Mouse (Mus musculus) stomach, embryonic 15.5 days (tissue): ENCODE results near the gene Drd2. TPM values are rescaled to one million over a fixed set of nuclear protein-coding genes. Genes with fewer than 3 reads are reported as not detected.

Experiments used
- ATAC-seq: fragments of 200-750 bp; cut with Nextera tagmentation; 2 replicates; pipeline ENCODE4 v1.8.0; 2017; ENCODE audit warnings: low read depth, moderate number of reproducible peaks, moderate TSS enrichment; ENCODE audit not compliant: insufficient read depth, low FRiP score
- H3K27ac ChIP-seq: fragments of 300-500 bp; sonication (generic); 2 replicates; pipeline ENCODE4 v1.5.1; 2015; ENCODE audit warnings: mild to moderate bottlenecking, inconsistent platforms
- H3K27me3 ChIP-seq: fragments of 300-500 bp; sonication (generic); replicated peaks from 2 replicates; pipeline ENCODE4 v1.6.1; 2015; ENCODE audit warnings: inconsistent platforms
- H3K36me3 ChIP-seq: fragments of 300-500 bp; sonication (generic); 2 replicates; pipeline ENCODE4 v1.6.1; 2015; ENCODE audit warnings: inconsistent platforms
- H3K4me1 ChIP-seq: fragments of 300-500 bp; sonication (generic); 2 replicates; pipeline ENCODE4 v1.6.1; 2015; ENCODE audit warnings: inconsistent platforms
- H3K4me2 ChIP-seq: fragments of 300-500 bp; sonication (generic); 2 replicates; pipeline ENCODE4 v1.6.1; 2015; ENCODE audit warnings: mild to moderate bottlenecking, inconsistent platforms
- H3K4me3 ChIP-seq: fragments of 300-500 bp; sonication (generic); replicated peaks from 2 replicates; pipeline ENCODE4 v1.5.1; 2015; ENCODE audit warnings: inconsistent platforms
- H3K9ac ChIP-seq: fragments of 300-500 bp; sonication (generic); 2 replicates; pipeline ENCODE4 v1.6.1; 2015; ENCODE audit warnings: inconsistent platforms
- H3K9me3 ChIP-seq: fragments of 300-500 bp; sonication (generic); 2 replicates; pipeline ENCODE4 v1.6.1; 2016; ENCODE audit warnings: inconsistent platforms
- WGBS: fragments of 180-500 bp; shearing (Covaris S2); methylation state at CpG from one replicate; pipeline ENCODE4 v1.1.7; 2015; 5-methylcytosine and 5-hydroxymethylcytosine counted together
- polyA plus RNA-seq: library from polyadenylated mRNA; unstranded; fragments of >200 nt; fragmentation: Nextera tagmentation; extraction: Ambion mirVana; gene quantifications from 2 replicates; pipeline ENCODE4 v1.2.1, GENCODE M21; 2015

The Drd2 gene
- polyA plus RNA-seq, 1 experiment from 2014 or later: 0.12 TPM

DNA sequence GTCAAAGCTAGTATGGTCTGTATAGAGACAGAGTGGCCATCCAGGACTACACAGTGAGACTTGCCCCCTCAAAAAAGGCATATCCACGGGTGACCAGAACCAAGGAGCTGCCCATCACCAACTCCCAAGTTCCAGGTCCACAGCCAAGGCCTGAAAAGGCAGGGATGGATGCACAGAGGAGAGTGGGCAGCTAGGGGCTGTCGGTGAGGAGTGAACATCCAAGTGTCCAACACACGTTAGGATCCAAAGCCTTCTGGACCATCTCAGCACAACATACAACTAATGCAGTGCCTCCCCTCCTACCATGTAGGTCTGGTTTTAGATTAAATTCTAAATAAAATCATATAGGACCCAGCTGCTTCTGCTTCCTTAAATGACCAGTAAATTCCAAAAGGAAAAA, 115.7 kb downstream of the Drd2 start:
- WGBS: 80% methylated on average over 3 of the region's 3 CpGs
- H3K36me3 ChIP-seq: no peaks in the 10 kb centered on the region
- no peak overlapping the region for H3K4me2 ChIP-seq

More for the DNA sequence above, 115.7 kb downstream of the Drd2 start:
- ATAC-seq: no peak
- Histone ChIP-seq H3K9ac (no peak overlapping the region), H3K27ac (no peak overlapping the region), H3K9me3 (no peaks in the 10 kb centered on the region), H3K4me3 (no peak overlapping the region), H3K4me1 (no peaks in the 10 kb centered on the region), H3K27me3 (no peaks in the 10 kb centered on the region)

Other genes with a start within 250 kb of the Drd2 start
- gene Gm4894, start 90.1 kb upstream of the Drd2 start, polyA plus RNA-seq: not detected in 2 replicates
- 0.58 and 0.62 TPM in 2 replicates for gene Ankk1, start 86.4 kb downstream of the Drd2 start, polyA plus RNA-seq
- 1.2 and 1.8 TPM in 2 replicates for gene Ttc12, start 145.6 kb downstream of the Drd2 start, polyA plus RNA-seq